Mouse (Mus musculus) forelimb bud, embryonic 11.5 days (tissue): ENCODE data around the gene Coro7.
A peak's percentile ranks its signal among the peaks of the same experiment; 100 is the strongest.
"Not testable (repeated sequence)": the region's sequence is repeated elsewhere in the genome, so short reads cannot be mapped to it uniquely, and the experiment has no call there.

Source experiments
- DNase-seq: peaks from one replicate; pipeline ENCODE4 v3.0.0-alpha.2; 2012; ENCODE audit warnings: low read depth, low spot score

Gene Coro7

DNA sequence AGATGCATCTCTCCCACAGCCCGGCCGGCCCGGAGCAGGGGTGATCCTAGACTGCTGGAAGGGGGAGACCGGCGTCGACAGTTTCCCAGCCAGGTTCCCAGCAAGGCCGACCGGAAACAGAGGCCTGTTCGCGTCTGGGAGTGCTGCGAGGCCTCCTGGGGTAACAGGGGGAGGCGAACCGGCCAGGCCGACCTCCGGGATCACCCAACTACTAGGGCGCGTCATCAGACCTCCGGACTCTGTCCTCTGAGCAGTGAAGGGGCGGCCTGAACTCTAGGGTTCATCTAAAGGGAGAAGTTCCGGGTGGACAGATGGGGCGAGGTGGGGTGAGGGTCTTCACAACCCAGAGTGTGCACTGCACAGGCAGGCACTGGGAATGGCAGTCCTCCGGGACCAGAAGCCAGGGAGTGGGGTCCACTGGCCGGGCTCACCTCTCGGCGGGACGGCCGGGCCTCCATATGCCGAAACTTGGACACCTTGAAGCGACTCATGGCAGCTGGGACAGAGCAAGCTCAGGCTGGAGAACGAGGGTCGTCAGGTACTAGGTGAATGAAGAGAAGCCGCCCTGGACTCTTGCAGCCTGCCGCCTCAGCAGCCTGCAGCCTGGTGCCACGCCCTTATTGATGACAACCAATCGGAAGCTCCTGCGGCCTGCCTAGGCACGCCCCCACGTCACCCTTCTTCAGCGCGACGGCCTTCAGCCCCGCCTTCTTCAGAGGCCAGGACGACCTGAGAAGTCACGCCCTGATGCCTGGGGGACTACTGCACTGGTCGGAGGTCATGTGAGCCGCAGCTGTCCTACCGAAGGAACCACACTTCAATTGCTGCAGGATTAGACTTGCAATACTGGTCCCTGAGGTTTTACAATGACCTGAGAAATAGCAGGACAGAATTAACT, at the start of gene Coro7:
Coro7 (minus strand) TSS at position 657 of the 898 bp plus-strand sequence.
- peak; percentile 93 for DNase-seq

DNA sequence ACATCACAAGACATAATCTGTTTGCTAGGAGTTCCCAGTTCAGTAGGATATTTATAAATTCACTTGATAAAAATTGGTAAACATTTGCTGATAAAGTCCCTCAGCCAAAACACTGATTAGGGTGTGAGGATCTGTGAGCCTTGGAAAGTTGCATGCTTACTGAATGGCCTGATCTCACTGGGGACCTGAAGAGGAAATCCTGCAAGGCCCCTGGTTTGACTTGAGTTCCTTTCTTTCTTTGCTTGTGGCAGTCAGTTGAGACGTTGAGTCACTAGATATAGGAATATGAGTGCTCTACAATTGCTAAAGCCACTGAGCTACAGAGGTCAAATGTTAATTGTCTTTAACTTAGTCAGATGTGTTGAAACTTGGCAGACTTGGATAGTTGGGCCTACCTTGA, 48.4 kb upstream of the Coro7 start:
- DNase-seq: no peak

DNA sequence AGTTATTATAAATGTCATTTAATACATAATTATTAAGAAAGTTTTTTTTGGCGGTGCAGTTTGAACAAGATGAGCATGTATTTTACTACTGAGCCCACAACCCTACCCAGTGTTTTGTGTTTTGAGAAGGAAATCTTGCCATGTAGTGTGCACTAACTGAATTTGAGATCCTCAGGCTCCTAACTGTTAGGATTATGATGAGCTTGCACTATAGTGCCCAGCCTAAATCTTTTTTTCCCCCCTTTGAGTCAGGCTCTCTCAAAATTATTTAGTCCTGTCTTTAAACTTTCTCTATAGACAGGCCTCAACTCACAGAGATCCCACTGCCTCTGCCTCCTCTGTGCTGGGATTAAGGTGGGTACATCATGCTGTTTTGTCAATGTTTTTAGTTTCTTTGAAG, 47.9 kb upstream of the Coro7 start:
- DNase-seq: no peak

DNA sequence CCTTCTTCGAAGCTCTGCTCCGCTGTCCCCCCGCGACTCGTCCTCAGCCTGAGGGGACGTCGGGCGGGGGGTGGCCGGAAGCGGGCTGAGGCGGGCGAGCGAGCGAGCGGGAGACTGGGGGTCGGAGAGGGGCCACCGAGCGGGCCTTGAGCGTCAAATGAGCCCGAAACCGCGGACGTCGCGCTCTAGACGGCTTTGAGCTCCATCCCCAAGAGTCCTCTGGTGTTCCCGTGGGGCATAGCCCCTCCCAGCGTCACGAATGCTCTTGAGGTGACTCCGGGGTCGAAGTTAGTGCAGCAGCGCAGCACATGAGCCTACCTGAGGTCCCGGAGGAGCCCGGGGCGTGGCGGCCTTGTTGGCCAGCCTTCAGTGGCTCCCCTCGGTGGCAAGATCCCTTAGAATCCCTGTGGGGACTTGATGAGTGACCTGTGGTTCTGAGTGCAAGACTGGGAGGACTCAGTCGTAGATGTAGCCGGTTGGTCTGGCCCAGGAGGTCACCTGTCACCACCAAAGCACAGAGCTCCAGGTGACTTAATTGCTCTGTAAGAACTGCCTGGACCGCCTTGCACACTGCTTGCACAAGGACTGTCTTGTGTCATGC, 47.1 kb upstream of the Coro7 start:
- DNase-seq: peak; percentile 24

DNA sequence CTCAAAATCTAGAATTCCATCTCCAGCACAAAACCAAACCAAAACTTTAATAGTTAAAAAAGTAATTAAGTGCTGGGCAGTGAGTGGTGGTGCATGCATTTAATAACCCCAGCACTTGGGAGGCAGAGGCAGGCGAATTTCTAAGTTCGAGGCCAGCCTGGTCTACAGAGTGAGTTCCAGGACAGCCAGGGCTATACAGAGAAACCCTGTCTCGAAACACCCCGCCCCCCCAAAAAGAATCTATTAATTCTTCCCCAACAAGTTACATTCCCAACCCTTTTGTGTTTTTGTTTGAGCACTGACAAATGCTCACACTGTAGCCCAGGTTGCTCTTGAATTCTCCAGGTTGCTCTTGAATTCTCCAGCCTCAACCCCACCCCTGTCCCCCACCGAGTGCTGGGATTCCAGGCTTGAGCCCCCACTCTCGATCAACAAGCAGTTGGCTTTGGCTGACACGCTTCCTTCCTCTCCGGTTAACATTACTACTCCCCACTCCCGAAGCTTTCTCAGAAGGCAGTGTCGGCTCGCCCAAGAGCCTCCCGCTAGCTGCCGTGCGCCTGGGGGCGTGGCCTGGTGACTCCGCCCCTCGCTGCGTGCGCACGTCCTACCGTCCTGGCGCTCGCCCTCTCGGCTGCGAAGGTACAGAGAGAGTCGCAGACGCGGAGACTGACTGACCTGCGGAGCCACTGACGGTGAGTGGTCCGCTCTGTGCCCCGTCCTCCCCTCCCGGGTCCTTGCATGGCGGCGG, 46.4 kb upstream of the Coro7 start, which contains the start of gene Hmox2:
Hmox2 (plus strand) TSS at position 582 of the 748 bp plus-strand sequence.
- DNase-seq: peak; percentile 90

GRCm38 (mm10) chr16:4725266-4725665, 45.7 kb upstream of the Coro7 start:
- no peak for DNase-seq

DNA sequence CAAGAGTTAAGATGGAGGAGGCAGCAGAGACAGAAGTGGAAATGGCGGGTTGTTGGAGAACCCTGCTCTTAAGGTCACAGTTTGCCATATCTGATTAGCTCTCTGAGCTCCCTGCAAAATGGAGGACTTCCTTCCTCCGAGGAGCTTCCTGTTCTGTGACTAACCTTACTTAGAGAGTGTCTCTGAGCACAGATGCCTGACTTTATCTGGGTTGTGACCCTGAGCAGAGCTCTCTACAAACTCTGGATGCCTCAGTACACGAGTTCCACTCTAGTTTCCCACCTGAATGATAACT, 43.3 kb upstream of the Coro7 start:
- DNase-seq: no peak

- DNase-seq: no peak
Observed at GRCm38 (mm10) chr16:4722128-4722914, 42.7 kb upstream of the Coro7 start.

DNA sequence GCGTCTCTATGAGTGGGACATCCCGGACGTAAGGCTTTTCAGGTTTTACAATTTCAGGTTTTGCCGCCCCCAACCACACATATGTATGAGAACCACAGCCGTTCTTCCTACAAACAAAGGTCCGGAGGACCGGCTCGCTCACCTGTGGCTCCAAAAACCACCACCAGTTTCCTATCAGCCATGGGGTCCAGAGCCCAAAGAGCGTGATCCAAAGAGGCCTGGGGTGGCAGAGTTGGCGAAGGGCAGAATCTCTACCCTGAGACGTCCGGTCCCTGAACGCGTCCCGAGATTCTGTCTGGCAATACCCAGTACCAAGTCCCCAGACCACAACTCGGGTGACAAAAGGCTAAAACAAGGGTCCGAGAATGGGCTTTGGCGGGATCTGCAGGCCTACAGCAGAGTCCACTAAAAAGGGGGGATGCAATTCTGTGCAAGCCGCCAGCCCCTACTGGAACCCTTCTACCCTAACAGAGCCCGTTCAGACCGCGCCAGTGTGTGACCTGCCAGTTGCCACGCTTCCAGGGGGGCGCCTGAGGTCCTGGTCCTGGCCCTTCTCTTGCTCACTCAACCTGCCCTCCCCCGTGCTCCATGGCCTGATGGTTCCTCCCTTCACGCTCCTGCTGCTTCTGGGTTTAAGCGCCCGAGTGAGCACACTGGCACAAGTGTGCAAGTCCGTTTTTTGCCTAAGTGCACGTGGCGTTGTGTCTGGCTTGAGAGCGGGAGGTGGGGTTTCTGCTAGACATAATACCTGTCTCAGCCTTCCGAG, 39.4 kb upstream of the Coro7 start, which contains the start of gene Nmral1:
Nmral1 (minus strand) TSS at position 604 of the 766 bp plus-strand sequence.
- DNase-seq: peak; percentile 88

DNA sequence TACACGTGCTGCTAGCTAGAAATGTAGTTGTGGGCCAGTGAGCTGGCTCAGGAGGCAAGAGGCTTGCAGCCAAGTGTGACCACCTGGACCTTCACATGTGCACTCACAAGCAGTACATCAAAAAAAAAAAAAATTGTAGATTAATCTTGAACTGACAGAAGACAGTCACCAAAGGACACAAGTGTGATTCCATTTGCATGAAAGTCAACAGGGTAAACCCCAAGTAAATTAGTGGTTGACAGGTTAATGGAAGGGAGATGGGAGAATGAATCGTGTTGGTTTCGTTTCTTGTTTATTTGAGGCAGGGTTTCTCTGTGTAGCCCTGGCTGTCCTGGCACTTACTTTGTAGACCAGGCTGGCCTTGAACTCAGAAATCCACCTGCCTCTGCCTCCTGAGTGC, 38.3 kb upstream of the Coro7 start:
- DNase-seq: no peak

DNA sequence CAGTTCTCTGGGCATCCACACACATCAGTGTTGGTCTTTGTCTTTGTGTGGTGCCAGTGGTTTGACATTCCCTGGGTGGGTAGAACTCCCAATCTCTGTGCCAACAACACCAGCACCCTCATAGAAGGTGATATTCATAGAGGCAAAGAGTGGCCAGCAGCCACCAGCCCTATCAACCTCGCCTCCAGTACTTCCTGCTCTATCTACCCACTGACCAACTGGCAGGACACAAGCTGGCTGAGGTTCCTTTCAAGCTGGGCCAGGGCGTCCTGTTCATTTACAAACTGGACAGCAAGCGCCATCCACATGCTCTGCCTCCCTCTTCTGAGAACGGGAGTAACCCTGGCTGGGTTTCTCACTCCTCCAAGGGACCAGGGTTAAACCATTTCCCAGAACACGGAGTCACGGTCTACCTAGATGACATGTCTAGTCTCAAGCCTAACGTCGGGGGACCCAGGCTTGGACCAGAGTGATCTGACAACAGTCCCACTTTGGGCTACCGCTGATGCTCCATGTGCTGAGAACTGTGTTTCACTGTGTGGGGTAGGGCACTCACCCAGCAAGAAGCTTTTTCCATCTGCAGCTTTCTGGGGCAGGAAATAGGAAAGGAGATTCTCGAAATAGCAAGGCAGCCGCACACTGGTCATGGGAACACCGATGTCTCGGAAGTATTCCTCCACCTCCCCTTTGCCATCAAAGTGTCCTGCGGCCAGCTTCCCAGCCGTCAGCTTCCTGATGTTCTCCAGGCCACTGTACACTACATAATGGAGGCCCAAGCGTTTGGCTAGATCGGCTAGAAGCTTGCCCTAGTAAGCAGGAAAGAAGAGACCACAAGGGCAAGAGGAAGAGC, 34.5 kb upstream of the Coro7 start:
- no peak for DNase-seq

DNA sequence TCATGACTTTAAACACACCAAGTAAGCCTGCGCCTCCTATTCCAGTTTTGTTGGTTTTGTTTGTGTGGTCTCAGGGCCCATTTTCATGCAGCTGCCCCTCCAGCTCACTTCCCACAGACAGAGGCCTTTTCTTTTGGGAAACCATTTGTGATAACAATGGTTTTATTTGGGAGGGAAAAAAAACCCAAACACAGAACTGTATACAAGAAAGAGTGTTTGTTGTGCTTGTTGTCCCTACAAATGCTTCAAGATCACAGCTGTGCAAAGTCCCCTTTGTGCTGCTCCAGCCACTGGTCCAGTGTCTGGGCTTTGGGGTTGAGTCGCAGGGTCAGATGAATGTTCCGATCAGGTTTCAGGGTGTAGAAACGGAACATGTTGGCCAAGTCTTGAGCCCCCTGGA, 31.6 kb upstream of the Coro7 start:
- no peak for DNase-seq

DNA sequence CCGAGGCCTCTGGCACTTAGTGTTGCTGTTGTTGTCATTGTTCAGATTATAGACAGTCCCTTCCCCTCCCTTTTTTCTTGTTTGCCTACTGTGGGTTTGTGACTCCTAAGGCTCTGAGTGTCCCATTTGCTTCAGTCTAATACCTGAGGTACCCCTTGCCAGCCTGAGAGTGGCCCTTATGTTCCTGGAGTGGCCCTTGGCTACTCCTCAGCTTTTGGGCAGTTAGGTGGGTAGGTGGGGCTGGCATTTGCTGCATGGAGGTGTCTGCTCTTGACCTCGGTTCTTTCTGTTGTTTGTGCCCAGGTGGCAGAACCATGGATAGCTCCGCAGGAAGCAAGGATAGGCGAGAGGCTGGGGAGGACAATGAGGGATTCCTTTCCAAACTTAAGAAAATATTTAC, 26.0 kb upstream of the Coro7 start:
- no peak for DNase-seq

DNA sequence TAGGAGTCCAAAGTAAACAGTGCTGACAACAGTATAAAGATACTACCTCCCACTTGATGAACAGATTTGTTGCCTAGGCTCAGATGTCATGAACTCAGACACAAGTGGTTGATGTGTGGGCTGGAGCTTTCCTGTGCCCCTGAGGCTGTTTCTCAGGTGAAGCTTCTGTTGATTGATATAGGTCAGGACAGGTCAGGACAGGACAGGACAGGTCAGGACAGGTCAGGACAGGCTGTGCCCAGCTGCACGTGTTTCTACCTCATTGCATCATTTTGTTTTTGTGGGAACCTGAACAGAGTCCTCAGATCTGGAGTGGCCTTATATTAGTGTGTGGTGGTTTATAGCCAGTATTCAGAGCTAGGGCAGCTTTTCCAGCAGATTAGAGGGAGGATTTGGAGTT, 23.1 kb upstream of the Coro7 start:
- DNase-seq: no peak

DNA sequence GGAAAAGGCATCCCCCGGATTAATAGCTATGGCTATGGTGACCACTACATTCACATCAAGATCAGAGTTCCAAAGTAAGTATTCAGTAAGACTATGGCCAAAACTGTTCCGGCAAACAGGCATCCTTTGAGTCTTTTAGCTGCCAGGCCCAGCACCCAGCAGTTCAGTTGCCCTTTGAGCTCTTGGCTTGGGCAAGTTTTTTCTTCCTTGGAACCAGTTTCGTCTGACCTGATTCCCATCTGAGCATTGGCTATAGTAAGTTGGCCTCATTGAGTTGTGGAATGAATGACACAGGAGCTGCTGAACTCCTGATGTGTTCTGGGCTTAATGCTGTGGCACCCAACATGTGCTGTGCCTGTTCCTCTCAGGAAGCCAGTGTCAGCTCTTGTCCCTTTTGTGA, 21.6 kb upstream of the Coro7 start:
- no peak for DNase-seq

- not testable (repeated sequence) for DNase-seq
Observed at GRCm38 (mm10) chr16:4689371-4689770, 9.8 kb upstream of the Coro7 start.

- no peak for DNase-seq
Observed at GRCm38 (mm10) chr16:4684457-4684791, 4.8 kb upstream of the Coro7 start.

DNA sequence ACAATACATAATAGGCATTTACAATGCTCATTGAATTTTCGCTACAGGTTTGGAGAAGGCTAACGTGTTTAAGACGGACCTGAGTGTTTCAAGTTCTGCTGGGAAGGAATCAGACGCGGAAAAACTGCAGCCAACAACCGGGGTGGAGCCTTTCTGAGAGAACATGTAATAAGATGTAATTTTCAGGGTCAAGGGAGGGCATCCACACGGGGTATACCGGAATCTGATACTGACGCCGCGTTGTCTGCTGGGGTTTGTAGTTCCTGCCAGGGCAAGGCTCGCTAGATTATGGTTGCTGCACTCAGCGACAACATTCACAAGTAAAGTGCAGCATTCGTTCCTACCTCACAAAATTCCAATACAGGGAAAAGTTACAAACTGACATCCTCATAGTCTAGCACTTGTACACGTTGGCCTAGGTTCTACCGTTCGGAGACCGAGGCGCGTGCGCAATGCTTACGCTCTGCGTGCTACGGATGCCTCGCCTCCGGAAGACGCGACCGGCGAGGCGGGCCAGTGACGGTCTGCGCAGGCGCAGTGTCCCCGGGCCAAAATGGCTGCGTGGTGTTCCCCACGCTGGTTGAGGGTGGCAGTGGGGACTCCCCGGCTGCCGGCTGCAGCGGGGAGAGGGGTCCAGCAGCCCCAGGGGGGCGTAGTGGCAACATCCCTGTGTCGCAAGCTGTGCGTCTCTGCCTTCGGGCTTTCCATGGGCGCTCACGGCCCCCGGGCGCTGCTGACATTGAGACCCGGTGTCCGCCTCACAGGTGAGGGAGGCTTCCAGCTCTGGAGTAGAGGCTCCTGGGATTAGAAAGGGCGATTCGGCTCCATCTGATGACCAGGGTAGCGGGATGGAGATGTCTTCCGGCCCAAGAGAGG, 4.2 kb upstream of the Coro7 start:
- peak; percentile 95 for DNase-seq

- DNase-seq: no peak
Observed at GRCm38 (mm10) chr16:4683193-4683580, 3.6 kb upstream of the Coro7 start.
